Mouse (Mus musculus) kidney, postnatal 36 days (tissue): ENCODE data around the gene Emp1.

Experiments
- DNase-seq, 2 experiments: peaks; one replicate each; pipeline ENCODE4 v3.0.0; 2021 to 2022; ENCODE audit warnings: mixed read lengths in 2 of 2

The Emp1 gene

GRCm38 (mm10) chr6:135417459-135417858 lies 55.1 kb downstream of the Emp1 start:
- peak; percentile 38 to 66 for DNase-seq

GRCm38 (mm10) chr6:135418223-135418824 lies 56.0 kb downstream of the Emp1 start:
- no peak for DNase-seq

GRCm38 (mm10) chr6:135428246-135428645 lies 65.9 kb downstream of the Emp1 start:
- no peak for DNase-seq

GRCm38 (mm10) chr6:135429268-135429909 lies 67.0 kb downstream of the Emp1 start:
- no peak for DNase-seq

- DNase-seq: no peak
Observed at GRCm38 (mm10) chr6:135430441-135430970, 68.2 kb downstream of the Emp1 start.
